Comparison of ENCODE assay signal across 8 mouse cellular contexts in genomic region chrX:77050401-77051381, GRCm38 (mm10).
DNase-seq lines count a peak whose midpoint lies in the region; ATAC-seq lines count a peak whose summit lies in the region.

No protein-coding gene starts in this region.

- no peak overlapping the region for H3K9ac ChIP-seq in midbrain, embryonic 16.5 days (ENCODE audit: low read depth, low read length)

- peaks cover 3% of the 10 kb centered on the region for H3K4me1 ChIP-seq in midbrain, embryonic 16.5 days (ENCODE audit: control insufficient read depth, insufficient read depth, low read length)

- peak overlapping the region; percentile 66 for H3K27ac ChIP-seq in midbrain, embryonic 16.5 days (ENCODE audit: low read length)

- 34% methylated on average over 5 of the region's 5 CpGs for WGBS in midbrain, embryonic 16.5 days

- peak; percentile 2 for DNase-seq in cerebellum, adult 9-11 months
- no peak for DNase-seq in cerebellum, adult 11 months
- DNase-seq in brain, adult 2 months (ENCODE audit: low read depth, low spot score), result peak; percentile 83
- peak; percentile 14 for DNase-seq in gastrocnemius, postnatal 10 days
- peak; percentile 29 to 49 for DNase-seq in kidney, postnatal 36 days
- peak; percentile 32 for DNase-seq in telencephalon, adult 2 months (ENCODE audit: low read depth, low spot score)
- DNase-seq in cerebellum, adult 18-20 months, result no peak

- no peak overlapping the region for H3K4me3 ChIP-seq in midbrain, embryonic 16.5 days (ENCODE audit: low read depth, low read length)

- H3K36me3 ChIP-seq in midbrain, embryonic 16.5 days (ENCODE audit: control insufficient read depth, insufficient read depth, low read length), result no peaks in the 10 kb centered on the region

- 0 out of 2 replicates have a peak overlapping the region, but pooled peaks have one; percentile 12 for H3K4me2 ChIP-seq in midbrain, embryonic 16.5 days (ENCODE audit: low read length)

- no peaks in the 10 kb centered on the region for H3K9me3 ChIP-seq in midbrain, embryonic 16.5 days (replicated peaks; ENCODE audit: control insufficient read depth, low read length, poor library complexity, severe bottlenecking)

- no peaks in the 10 kb centered on the region for H3K27me3 ChIP-seq in midbrain, embryonic 16.5 days (ENCODE audit: control insufficient read depth, insufficient read depth, low read depth, low read length)

- peak; percentile 95 for ATAC-seq in midbrain, embryonic 16.5 days

Comparison
In these comparisons a context has a peak if more than half of its experiments do, and no peak if none do; other contexts are left out.
1. DNase-seq: peak in cerebellum, adult 9-11 months (single experiment), brain, adult 2 months (single experiment), gastrocnemius, postnatal 10 days (single experiment), kidney, postnatal 36 days (2 of 2) and telencephalon, adult 2 months (single experiment); none in cerebellum, adult 11 months (single experiment) and cerebellum, adult 18-20 months (0 of 2).